Comparison of ENCODE assay signal across 22 mouse cellular contexts in genomic region chr1:162247216-162247615, GRCm38 (mm10).
DNase-seq lines count a peak whose midpoint lies in the region; ATAC-seq and TF ChIP-seq lines count a peak whose summit lies in the region.
"Had no signal": no experiment of that assay in that cellular context is flagged by ENCODE, and none has a peak within 500 bp of the region (broad histone marks: within the 10 kb centered on the region; RNA-seq: fewer than 3 reads in every experiment).

No protein-coding gene starts in this region.

- peak; percentile 7 for DNase-seq in kidney, adult 2 months
- DNase-seq in lung, embryonic 14.5 days, result peak; percentile 45
- no peak for DNase-seq in lung, postnatal 25 days (ENCODE audit: low spot score)
- DNase-seq: adrenal gland, adult 2 months; adrenal gland, postnatal 10 days; adrenal gland, postnatal 25 days; cerebellum, adult 11 months; cerebellum, adult 18-20 months; cerebellum, adult 8-10 months; cerebellum, adult 9-11 months; cerebellum, postnatal 14 days; cerebellum, postnatal 36 days; embryo, embryonic 11 days had no signal

- no peaks in the 10 kb centered on the region for H3K36me3 ChIP-seq in kidney, adult 2 months (ENCODE audit: control insufficient read depth, insufficient read depth, low read length)
- H3K36me3 ChIP-seq in kidney, embryonic 16.5 days (ENCODE audit: insufficient read depth, low read length), result no peaks in the 10 kb centered on the region
- H3K36me3 ChIP-seq in liver, embryonic 16.5 days (ENCODE audit: control insufficient read depth, insufficient read depth), result no peaks in the 10 kb centered on the region
- H3K36me3 ChIP-seq in liver, embryonic 12.5 days, result no peaks in the 10 kb centered on the region
- H3K36me3 ChIP-seq in lung, embryonic 14.5 days (ENCODE audit: insufficient read depth), result no peaks in the 10 kb centered on the region
- H3K36me3 ChIP-seq: embryonic facial prominence, embryonic 13.5 days; embryonic facial prominence, embryonic 15.5 days; forebrain, embryonic 10.5 days; forebrain, embryonic 12.5 days had no signal

- TF ChIP-seq CTCF in kidney, adult 2 months (conservative IDR thresholded peaks at IDR 0.05; ENCODE audit: insufficient read depth, insufficient read length, low read depth, low read length), result no peak
- no peak for TF ChIP-seq CTCF in lung, embryonic 14.5 days (IDR thresholded peaks at IDR 0.05; ENCODE audit: low read depth)

- WGBS in kidney, adult 2 months, result 83% methylated on average over 5 of the region's 5 CpGs
- 89% methylated on average over 5 of the region's 5 CpGs for WGBS in kidney, embryonic 16.5 days
- WGBS in liver, embryonic 16.5 days (ENCODE audit: insufficient replicate concordance), result 66% methylated on average over 5 of the region's 5 CpGs
- 73% methylated on average over 5 of the region's 5 CpGs for WGBS in liver, embryonic 12.5 days (ENCODE audit: insufficient replicate concordance)
- 61% methylated on average over 5 of the region's 5 CpGs for WGBS in lung, embryonic 14.5 days

- H3K9ac ChIP-seq in kidney, embryonic 16.5 days (replicated peaks; ENCODE audit: low read length), result no peak overlapping the region
- no peak overlapping the region for H3K9ac ChIP-seq in liver, embryonic 16.5 days (ENCODE audit: low read depth, low read length)
- no peak overlapping the region for H3K9ac ChIP-seq in liver, embryonic 12.5 days
- no peak overlapping the region for H3K9ac ChIP-seq in lung, embryonic 14.5 days
- H3K9ac ChIP-seq: embryonic facial prominence, embryonic 13.5 days; embryonic facial prominence, embryonic 15.5 days; forebrain, embryonic 12.5 days had no signal

- no peak overlapping the region for H3K4me3 ChIP-seq in kidney, adult 2 months (ENCODE audit: insufficient read depth, low read depth, low read length)
- H3K4me3 ChIP-seq in kidney, embryonic 16.5 days (ENCODE audit: low read length), result no peak overlapping the region
- no peak overlapping the region for H3K4me3 ChIP-seq in liver, embryonic 16.5 days (ENCODE audit: low read depth, low read length)
- H3K4me3 ChIP-seq in liver, embryonic 12.5 days, result no peak overlapping the region
- H3K4me3 ChIP-seq in lung, embryonic 14.5 days (ENCODE audit: low read depth, low read length), result no peak overlapping the region
- H3K4me3 ChIP-seq: embryonic facial prominence, embryonic 13.5 days; embryonic facial prominence, embryonic 15.5 days; erythroblast, embryonic 14.5 days; forebrain, embryonic 10.5 days; forebrain, embryonic 12.5 days had no signal

- no peaks in the 10 kb centered on the region for H3K27me3 ChIP-seq in kidney, adult 2 months (replicated peaks; ENCODE audit: control insufficient read depth, insufficient read depth, low read length)
- no peaks in the 10 kb centered on the region for H3K27me3 ChIP-seq in kidney, embryonic 16.5 days (ENCODE audit: insufficient read depth, low read length)
- H3K27me3 ChIP-seq in liver, embryonic 16.5 days (ENCODE audit: control insufficient read depth, insufficient read depth, low read depth, low read length), result no peaks in the 10 kb centered on the region
- no peaks in the 10 kb centered on the region for H3K27me3 ChIP-seq in liver, embryonic 12.5 days (replicated peaks)
- H3K27me3 ChIP-seq in lung, embryonic 14.5 days (ENCODE audit: insufficient read depth, low read length), result no peaks in the 10 kb centered on the region
- H3K27me3 ChIP-seq: embryonic facial prominence, embryonic 13.5 days; embryonic facial prominence, embryonic 15.5 days; forebrain, embryonic 12.5 days had no signal

- no peak for TF ChIP-seq POLR2A in kidney, adult 2 months (IDR thresholded peaks at IDR 0.05; ENCODE audit: low read depth, low read length)

- H3K4me1 ChIP-seq in kidney, adult 2 months (ENCODE audit: control insufficient read depth, insufficient read depth, low read length), result no peaks in the 10 kb centered on the region
- peaks cover 19% of the 10 kb centered on the region for H3K4me1 ChIP-seq in kidney, embryonic 16.5 days (ENCODE audit: insufficient read depth, low read length)
- no peaks in the 10 kb centered on the region for H3K4me1 ChIP-seq in liver, embryonic 16.5 days (ENCODE audit: control insufficient read depth, low read depth, low read length)
- H3K4me1 ChIP-seq in liver, embryonic 12.5 days, result no peaks in the 10 kb centered on the region
- H3K4me1 ChIP-seq in lung, embryonic 14.5 days (ENCODE audit: insufficient read depth), result peaks cover 6% of the 10 kb centered on the region; the same call in 1 of the 2 replicates
- H3K4me1 ChIP-seq: forebrain, embryonic 12.5 days had no signal

- H3K4me2 ChIP-seq in kidney, embryonic 16.5 days (replicated peaks; ENCODE audit: low read depth, low read length), result no peak overlapping the region
- H3K4me2 ChIP-seq in liver, embryonic 16.5 days (ENCODE audit: low read depth, low read length), result no peak overlapping the region
- no peak overlapping the region for H3K4me2 ChIP-seq in liver, embryonic 12.5 days
- no peak overlapping the region for H3K4me2 ChIP-seq in lung, embryonic 14.5 days
- H3K4me2 ChIP-seq: embryonic facial prominence, embryonic 13.5 days; embryonic facial prominence, embryonic 15.5 days; forebrain, embryonic 12.5 days had no signal

- no peak for ATAC-seq in kidney, embryonic 16.5 days (ENCODE audit: low FRiP score, low TSS enrichment)
- ATAC-seq in liver, embryonic 16.5 days (ENCODE audit: low read depth), result peak; percentile 41; the same call in 1 of the 2 replicates
- ATAC-seq in liver, embryonic 12.5 days, result no peak
- ATAC-seq in lung, embryonic 14.5 days (ENCODE audit: insufficient read depth), result no peak
- ATAC-seq: forebrain, embryonic 14.5 days had no signal

- H3K9me3 ChIP-seq in kidney, embryonic 16.5 days (ENCODE audit: low read length), result no peaks in the 10 kb centered on the region
- no peaks in the 10 kb centered on the region for H3K9me3 ChIP-seq in liver, embryonic 16.5 days (replicated peaks; ENCODE audit: control insufficient read depth, low read length)
- no peaks in the 10 kb centered on the region for H3K9me3 ChIP-seq in liver, embryonic 12.5 days (replicated peaks)
- H3K9me3 ChIP-seq in lung, embryonic 14.5 days (ENCODE audit: low read depth, low read length), result no peaks in the 10 kb centered on the region
- H3K9me3 ChIP-seq: embryonic facial prominence, embryonic 13.5 days; embryonic facial prominence, embryonic 15.5 days; forebrain, embryonic 10.5 days; forebrain, embryonic 12.5 days had no signal

- no peak overlapping the region for H3K27ac ChIP-seq in kidney, adult 2 months (ENCODE audit: insufficient read depth, low read depth, low read length)
- H3K27ac ChIP-seq in kidney, embryonic 16.5 days (ENCODE audit: low read length), result no peak overlapping the region
- H3K27ac ChIP-seq in liver, embryonic 16.5 days (ENCODE audit: low read length), result no peak overlapping the region
- no peak overlapping the region for H3K27ac ChIP-seq in liver, embryonic 12.5 days
- no peak overlapping the region for H3K27ac ChIP-seq in lung, embryonic 14.5 days (ENCODE audit: low read depth)
- H3K27ac ChIP-seq: embryonic facial prominence, embryonic 13.5 days; embryonic facial prominence, embryonic 15.5 days; forebrain, embryonic 10.5 days; forebrain, embryonic 12.5 days had no signal
